ENCODE assay signal across 24 mouse cellular contexts in genomic region chr9:49644296-49644695, GRCm38 (mm10).
"Had no signal": no experiment of that assay in that cellular context is flagged by ENCODE, and none has a peak within 500 bp of the region (broad histone marks: within the 10 kb centered on the region; RNA-seq: fewer than 3 reads in every experiment).

No protein-coding gene starts in this region.

- H3K27ac ChIP-seq: heart, embryonic 10.5 days; heart, embryonic 13.5 days; heart, embryonic 15.5 days; hindbrain, embryonic 13.5 days; hindbrain, embryonic 15.5 days; hindbrain, postnatal 0 days; kidney, embryonic 15.5 days; kidney, postnatal 0 days; limb, embryonic 13.5 days; limb, embryonic 15.5 days; liver, embryonic 12.5 days; liver, embryonic 14.5 days had no signal

- H3K4me1 ChIP-seq: heart, embryonic 10.5 days; heart, embryonic 13.5 days; limb, embryonic 13.5 days; limb, embryonic 15.5 days; liver, embryonic 12.5 days had no signal

- DNase-seq: gastrocnemius, postnatal 14 days; gastrocnemius, postnatal 36 days; heart, adult 18-20 months; heart, postnatal 14 days; heart, postnatal 36 days; kidney, adult 11 months; kidney, adult 2 months; kidney, adult 9 months; kidney, postnatal 14 days; kidney, postnatal 36 days; layer of hippocampus, postnatal 36 days; left cerebral cortex, postnatal 4 days had no signal

- H3K4me3 ChIP-seq: heart, embryonic 10.5 days; heart, embryonic 13.5 days; heart, embryonic 15.5 days; hindbrain, embryonic 13.5 days; hindbrain, embryonic 15.5 days; kidney, embryonic 15.5 days; limb, embryonic 13.5 days; limb, embryonic 15.5 days; liver, embryonic 12.5 days had no signal
